Mouse (Mus musculus): ENCODE results near the gene Tbx3. TPM values are rescaled to one million over a fixed set of nuclear protein-coding genes. Genes with fewer than 3 reads are reported as not detected.

Gene Tbx3
- polyA plus RNA-seq, 1 experiment: 1.6 TPM

DNA sequence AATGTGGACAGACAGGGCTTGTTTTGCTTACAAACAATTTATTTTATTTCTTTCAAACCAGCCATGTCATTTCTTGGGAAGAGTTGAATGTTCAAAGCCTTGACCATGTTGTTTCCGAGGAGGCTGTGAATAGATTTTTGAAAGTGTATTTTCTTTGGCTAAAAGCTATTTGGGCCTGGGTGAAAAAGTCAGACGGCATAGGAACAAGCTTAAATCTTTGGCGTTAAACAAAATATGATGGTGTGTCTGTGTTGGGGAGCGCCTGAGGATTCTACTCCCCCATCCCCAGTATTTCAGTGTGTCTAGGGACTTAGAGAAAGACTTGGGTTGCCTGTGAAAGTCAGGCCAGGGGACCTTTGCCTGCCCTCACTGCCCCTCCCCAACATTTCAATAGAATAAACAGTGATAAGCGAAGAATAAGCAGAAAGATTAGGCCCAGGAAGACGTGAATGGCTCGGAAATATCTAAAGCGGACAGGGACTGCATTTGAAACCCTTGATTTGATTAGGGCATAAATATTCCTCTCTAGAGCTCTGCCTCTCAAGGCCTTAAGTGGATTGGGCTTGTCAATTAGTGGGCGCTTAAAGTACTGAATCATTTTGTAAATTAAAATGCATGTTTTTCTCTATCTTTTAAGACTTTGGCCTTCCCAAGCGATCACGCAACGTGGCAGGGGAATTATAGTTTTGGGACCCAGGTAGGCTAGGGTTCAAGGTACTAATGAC, 4.3 kb downstream of the Tbx3 start:
- no peaks in the 10 kb centered on the region for H3K4me1 ChIP-seq (ENCODE audit: control insufficient read depth, insufficient read depth, low read length)
- no peak overlapping the region for H3K27ac ChIP-seq (ENCODE audit: insufficient read depth, low read length)
- H3K27me3 ChIP-seq (ENCODE audit: control insufficient read depth, insufficient read depth, low read length): peaks cover 8% of the 10 kb centered on the region; the same call in 1 of the 2 replicates
- DNase-seq: no peak
- WGBS: 10% methylated on average over 12 of the region's 12 CpGs
- no peak overlapping the region for H3K4me3 ChIP-seq (replicated peaks; ENCODE audit: insufficient read depth, low read depth, low read length)
- TF ChIP-seq CTCF (IDR thresholded peaks at IDR 0.05; ENCODE audit: borderline replicate concordance, insufficient read depth, low read depth, low read length) (no peak), POLR2A (IDR thresholded peaks at IDR 0.05; ENCODE audit: borderline replicate concordance, insufficient read depth, low read length) (no peak)

DNA sequence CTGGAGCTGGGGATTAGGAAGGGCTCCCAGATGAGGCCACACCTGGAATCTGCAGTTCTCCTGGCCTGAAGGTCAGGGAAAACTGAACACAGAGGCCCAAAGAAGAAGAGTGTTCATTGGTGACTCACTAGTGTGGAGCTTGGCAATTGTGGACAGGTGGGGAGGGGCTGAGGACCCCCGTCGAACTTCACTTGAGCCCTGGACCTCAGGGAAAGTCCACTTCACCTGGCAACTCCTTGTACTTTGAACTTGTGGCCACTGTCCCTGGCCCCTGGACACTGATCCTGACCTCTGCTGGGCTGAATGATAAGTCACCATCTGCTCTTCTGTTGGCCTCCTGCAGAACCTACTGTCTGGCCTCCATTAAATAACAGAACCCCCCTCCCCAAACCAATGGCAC, 5.8 kb downstream of the Tbx3 start:
- TF ChIP-seq CTCF (IDR thresholded peaks at IDR 0.05; ENCODE audit: borderline replicate concordance, insufficient read depth, low read depth, low read length) (no peak), POLR2A (IDR thresholded peaks at IDR 0.05; ENCODE audit: borderline replicate concordance, insufficient read depth, low read length) (no peak)
- no peak overlapping the region for H3K4me3 ChIP-seq (replicated peaks; ENCODE audit: insufficient read depth, low read depth, low read length)
- no peak for DNase-seq
- no peak overlapping the region for H3K27ac ChIP-seq (ENCODE audit: insufficient read depth, low read length)
- WGBS: 5% methylated on average over 2 of the region's 2 CpGs
- H3K27me3 ChIP-seq (ENCODE audit: control insufficient read depth, insufficient read depth, low read length): peaks cover 8% of the 10 kb centered on the region; the same call in 1 of the 2 replicates
- H3K4me1 ChIP-seq (ENCODE audit: control insufficient read depth, insufficient read depth, low read length): no peaks in the 10 kb centered on the region

DNA sequence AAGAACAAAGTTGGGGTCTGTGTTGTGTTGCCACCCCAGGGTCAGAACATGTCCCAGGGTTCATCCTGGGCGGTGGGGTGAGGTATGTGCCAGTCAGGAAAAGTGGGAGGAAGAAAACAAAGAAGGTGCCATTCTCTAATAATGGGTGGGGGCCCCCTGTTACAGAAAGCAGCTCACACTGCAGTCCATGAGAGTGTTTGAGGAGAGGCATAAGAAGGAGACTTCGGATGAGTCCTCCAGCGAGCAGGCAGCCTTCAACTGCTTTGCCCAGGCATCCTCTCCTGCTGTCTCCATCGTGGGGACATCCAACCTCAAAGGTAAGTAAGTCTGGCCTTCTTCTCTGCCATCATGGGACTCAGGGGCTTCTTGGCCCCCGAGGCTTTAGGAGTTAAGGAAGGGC, 8.0 kb downstream of the Tbx3 start:
- peaks cover 2% of the 10 kb centered on the region; the same call in 1 of the 2 replicates for H3K27me3 ChIP-seq (ENCODE audit: control insufficient read depth, insufficient read depth, low read length)
- H3K4me1 ChIP-seq (ENCODE audit: control insufficient read depth, insufficient read depth, low read length): no peaks in the 10 kb centered on the region
- TF ChIP-seq CTCF (IDR thresholded peaks at IDR 0.05; ENCODE audit: borderline replicate concordance, insufficient read depth, low read depth, low read length) (no peak), POLR2A (IDR thresholded peaks at IDR 0.05; ENCODE audit: borderline replicate concordance, insufficient read depth, low read length) (no peak)
- no peak for DNase-seq
- H3K4me3 ChIP-seq (replicated peaks; ENCODE audit: insufficient read depth, low read depth, low read length): no peak overlapping the region
- H3K27ac ChIP-seq (ENCODE audit: insufficient read depth, low read length): no peak overlapping the region
- WGBS: 20% methylated on average over 5 of the region's 5 CpGs

DNA sequence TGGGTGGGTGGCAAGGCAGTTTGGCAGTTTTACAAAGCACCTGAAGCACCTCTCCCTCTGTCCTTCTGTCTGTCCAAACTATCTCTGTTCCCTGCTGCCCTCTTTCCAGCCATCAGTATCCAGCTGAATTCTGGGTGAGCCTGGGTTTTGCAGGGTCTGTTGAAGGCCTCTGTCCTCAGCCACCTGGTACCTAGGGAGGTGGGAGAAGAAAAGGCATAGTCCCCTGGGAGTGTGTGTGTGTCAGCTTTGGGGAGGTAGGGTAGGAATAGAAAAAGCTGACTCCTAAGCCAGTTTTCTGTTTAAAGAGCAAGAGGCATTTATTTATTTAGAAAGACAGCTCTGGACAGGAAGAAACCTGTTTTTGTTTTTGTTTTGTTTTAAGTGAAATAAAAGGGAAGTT, 8.6 kb downstream of the Tbx3 start:
- TF ChIP-seq POLR2A (IDR thresholded peaks at IDR 0.05; ENCODE audit: borderline replicate concordance, insufficient read depth, low read length) (no peak), CTCF (IDR thresholded peaks at IDR 0.05; ENCODE audit: borderline replicate concordance, insufficient read depth, low read depth, low read length) (no peak)
- no peaks in the 10 kb centered on the region for H3K4me1 ChIP-seq (ENCODE audit: control insufficient read depth, insufficient read depth, low read length)
- peaks cover 2% of the 10 kb centered on the region; the same call in 1 of the 2 replicates for H3K27me3 ChIP-seq (ENCODE audit: control insufficient read depth, insufficient read depth, low read length)
- H3K4me3 ChIP-seq (replicated peaks; ENCODE audit: insufficient read depth, low read depth, low read length): no peak overlapping the region
- no peak overlapping the region for H3K27ac ChIP-seq (ENCODE audit: insufficient read depth, low read length)
- DNase-seq: no peak

DNA sequence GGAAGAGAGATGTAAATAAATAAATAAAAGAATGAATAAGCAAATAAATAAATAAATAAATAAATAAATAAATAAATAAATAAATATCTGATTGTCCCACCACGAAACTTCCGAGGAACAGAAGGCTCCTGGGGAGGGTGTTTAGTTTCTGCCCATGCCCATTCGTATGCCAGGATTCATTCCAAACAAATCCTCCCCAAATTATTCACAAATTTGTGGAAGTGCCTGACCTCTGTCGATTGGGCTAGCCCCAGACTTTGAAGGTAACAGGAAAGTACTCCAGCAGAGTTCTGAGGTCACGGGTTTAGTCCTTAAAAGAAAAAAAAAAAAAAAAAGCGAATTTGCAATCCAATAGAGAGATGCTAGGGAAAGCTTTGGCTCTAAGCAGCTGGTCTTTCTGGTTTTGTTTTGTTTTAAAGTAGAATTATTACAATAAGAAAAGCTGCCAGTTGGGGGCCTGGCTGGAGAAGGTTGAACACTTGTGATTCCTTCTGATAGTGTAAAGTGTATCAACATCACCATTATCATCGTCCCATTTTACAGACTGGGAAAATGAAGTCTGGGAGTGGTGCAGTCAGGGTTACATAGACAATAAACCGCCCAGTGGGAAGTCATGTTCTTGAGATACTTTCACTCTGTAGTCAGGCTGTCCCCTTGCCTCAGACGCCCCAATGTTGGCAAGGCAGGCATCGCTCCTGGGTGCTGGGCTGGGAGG, 9.3 kb downstream of the Tbx3 start:
- Histone ChIP-seq H3K27me3 (ENCODE audit: control insufficient read depth, insufficient read depth, low read length) (peaks cover 2% of the 10 kb centered on the region; the same call in 1 of the 2 replicates), H3K4me1 (ENCODE audit: control insufficient read depth, insufficient read depth, low read length) (no peaks in the 10 kb centered on the region), H3K27ac (ENCODE audit: insufficient read depth, low read length) (no peak overlapping the region), H3K4me3 (replicated peaks; ENCODE audit: insufficient read depth, low read depth, low read length) (no peak overlapping the region)
- WGBS: 10% methylated on average over 10 of the region's 10 CpGs
- TF ChIP-seq POLR2A (IDR thresholded peaks at IDR 0.05; ENCODE audit: borderline replicate concordance, insufficient read depth, low read length) (no peak), CTCF (IDR thresholded peaks at IDR 0.05; ENCODE audit: borderline replicate concordance, insufficient read depth, low read depth, low read length) (no peak)
- DNase-seq: no peak

DNA sequence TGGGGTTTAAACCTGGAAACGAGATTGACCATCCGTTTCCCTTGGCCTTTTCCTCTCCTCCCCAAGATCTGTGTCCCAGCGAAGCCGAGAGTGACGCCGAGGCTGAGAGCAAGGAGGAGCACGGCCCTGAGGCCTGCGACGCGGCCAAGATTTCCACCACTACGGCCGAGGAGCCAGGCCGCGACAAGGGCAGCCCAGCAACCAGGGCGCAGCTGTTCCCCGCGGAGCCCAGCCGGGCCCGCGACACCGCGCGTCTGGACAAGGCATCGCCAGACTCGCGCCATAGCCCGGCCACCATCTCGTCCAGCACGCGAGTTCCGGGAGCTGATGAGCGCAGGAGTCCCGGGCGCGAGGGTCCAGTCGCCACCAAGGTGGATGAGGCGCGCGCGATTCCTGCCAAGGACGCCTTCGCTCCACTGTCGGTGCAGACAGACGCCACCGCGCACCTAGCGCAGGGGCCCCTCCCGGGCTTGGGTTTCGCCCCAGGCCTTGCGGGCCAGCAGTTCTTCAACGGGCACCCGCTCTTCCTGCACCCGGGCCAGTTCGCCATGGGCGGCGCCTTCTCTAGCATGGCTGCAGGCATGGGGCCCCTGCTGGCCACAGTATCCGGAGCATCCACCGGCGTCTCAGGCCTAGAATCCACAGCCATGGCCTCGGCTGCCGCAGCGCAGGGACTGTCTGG, 10.0 kb downstream of the Tbx3 start:
- Histone ChIP-seq H3K27me3 (ENCODE audit: control insufficient read depth, insufficient read depth, low read length) (peaks cover 4% of the 10 kb centered on the region; the same call in 1 of the 2 replicates), H3K4me1 (ENCODE audit: control insufficient read depth, insufficient read depth, low read length) (no peaks in the 10 kb centered on the region), H3K27ac (ENCODE audit: insufficient read depth, low read length) (no peak overlapping the region), H3K4me3 (replicated peaks; ENCODE audit: insufficient read depth, low read depth, low read length) (no peak overlapping the region)
- no peak for DNase-seq
- TF ChIP-seq CTCF (IDR thresholded peaks at IDR 0.05; ENCODE audit: borderline replicate concordance, insufficient read depth, low read depth, low read length) (no peak), POLR2A (IDR thresholded peaks at IDR 0.05; ENCODE audit: borderline replicate concordance, insufficient read depth, low read length) (no peak)
- WGBS: 6% methylated on average over 62 of the region's 62 CpGs

DNA sequence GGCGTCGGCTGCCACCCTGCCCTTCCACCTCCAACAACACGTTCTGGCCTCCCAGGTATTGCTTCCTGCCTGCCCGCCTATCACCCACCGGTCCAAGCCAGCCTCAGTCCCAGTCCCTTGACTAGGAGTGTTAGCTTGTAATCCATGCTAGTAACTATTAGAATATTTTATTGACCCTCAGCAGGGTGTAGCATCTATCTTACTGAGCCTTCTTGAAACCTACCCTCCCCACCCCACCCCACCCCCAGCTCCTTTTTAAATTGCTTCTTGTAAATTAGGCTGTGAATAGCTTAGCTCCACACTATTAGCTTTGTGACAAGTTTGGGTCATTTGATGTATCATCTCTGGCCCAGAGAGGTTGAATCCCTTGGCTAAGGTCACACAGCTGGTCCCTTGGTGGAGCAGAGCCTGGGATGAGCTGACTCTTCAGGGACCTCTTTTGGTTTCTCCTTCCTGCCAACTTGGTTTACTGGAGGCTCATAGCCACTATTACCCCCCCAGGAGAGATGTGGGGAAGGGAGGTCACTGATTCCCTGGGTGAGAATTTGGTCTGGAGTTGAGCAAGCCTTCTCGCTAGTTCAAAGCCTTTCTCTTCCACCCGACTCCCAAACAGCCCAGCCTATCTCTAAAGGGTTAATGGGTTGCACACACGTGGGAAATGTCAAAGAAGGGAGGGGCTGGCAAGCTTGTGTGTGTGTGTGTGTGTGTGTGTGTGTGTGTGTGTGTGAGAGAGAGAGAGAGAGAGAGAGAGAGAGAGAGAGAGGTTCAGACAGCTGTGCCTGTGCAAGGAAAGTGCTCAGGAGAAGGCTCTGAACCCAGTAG, 10.8 kb downstream of the Tbx3 start:
- 6% methylated on average over 8 of the region's 8 CpGs for WGBS
- Histone ChIP-seq H3K4me3 (replicated peaks; ENCODE audit: insufficient read depth, low read depth, low read length) (no peak overlapping the region), H3K27ac (ENCODE audit: insufficient read depth, low read length) (no peak overlapping the region), H3K4me1 (ENCODE audit: control insufficient read depth, insufficient read depth, low read length) (no peaks in the 10 kb centered on the region), H3K27me3 (ENCODE audit: control insufficient read depth, insufficient read depth, low read length) (peaks cover 8% of the 10 kb centered on the region; the same call in 1 of the 2 replicates)
- TF ChIP-seq CTCF (IDR thresholded peaks at IDR 0.05; ENCODE audit: borderline replicate concordance, insufficient read depth, low read depth, low read length) (no peak), POLR2A (IDR thresholded peaks at IDR 0.05; ENCODE audit: borderline replicate concordance, insufficient read depth, low read length) (no peak)
- no peak for DNase-seq
